Mouse (Mus musculus) stomach, postnatal 0 days (tissue): Measurements from ENCODE around the gene Rab3b.

ENCODE experiments used
- CTCF ChIP-seq: IDR thresholded peaks from 2 replicates; pipeline ENCODE4 v1.5.1; 2016; ENCODE audit warnings: antibody characterized with exemption, low read depth, mild to moderate bottlenecking, moderate library complexity
- EP300 ChIP-seq: optimal IDR thresholded peaks from 2 replicates; pipeline ENCODE3; 2016; ENCODE audit warnings: antibody characterized with exemption

DNA sequence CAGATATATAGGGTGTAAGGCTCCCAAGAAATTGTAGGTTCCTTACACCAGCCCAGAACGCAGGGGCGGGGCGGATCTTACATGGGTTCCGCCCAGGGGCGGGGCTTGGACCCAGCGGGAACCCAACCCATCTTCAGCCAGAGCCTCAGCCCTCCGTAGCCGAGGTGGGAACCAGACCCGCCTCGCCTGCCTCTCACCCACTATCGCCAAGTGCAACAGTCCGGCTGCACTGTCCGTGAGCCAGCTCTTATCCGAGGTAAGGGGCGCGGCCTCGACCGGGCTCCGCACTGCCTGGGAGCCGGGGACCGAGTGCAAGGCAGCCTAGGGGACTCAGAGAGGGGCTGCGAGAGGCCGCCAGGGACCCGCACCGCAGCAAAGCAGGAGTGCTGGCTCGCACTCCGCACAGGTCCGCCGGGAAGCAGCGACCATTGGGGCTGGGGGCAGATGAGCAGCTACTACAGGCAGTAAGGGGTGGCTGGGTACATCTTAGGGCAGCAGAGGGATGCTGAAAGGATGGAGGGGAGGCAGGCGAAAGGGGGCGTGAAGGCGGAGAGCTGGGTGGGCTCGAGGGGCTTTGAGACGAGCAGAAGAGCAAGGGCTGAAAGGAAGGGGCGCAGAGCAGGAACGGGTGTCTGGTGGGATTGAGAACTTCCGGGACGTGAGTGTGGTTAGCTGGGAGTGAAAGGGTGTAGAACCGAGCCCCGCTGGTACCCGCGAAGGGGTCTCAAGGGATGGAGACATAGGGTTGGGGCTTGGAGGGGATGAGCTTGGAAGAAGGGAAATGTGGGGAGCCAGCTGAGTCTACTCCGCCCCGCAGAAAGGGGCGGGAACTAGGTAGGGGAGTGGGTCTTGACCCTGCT is at the start of gene Rab3b:
- TF ChIP-seq EP300 (no peak), CTCF (no peak)
